In the genomic region with DNA sequence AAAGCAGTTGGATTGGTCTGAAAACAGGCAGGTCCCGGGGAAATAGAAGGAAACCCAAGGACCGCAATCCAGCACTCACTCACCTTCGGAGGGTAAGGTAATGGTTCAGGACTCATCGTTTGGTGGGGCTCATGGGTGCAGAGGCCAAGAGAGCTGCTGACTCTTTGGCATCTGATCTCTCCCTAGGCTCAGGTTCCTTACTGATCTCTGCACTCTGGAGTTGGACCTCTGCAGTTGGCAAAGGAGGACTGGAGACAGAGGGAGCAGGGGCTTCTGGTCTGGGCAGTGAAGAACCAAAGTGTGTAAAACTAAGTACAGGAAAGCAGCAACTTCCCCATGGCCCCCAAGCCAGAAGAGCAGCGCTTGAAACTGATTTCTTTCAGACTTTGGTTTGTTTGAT, we compare ENCODE assay signal across 26 mouse cellular contexts. TPM values are rescaled to one million over a fixed set of nuclear protein-coding genes. Genes with fewer than 3 reads are reported as not detected.
DNase-seq lines count a peak whose midpoint lies in the region; ATAC-seq and TF ChIP-seq lines count a peak whose summit lies in the region.
"Had no signal": no experiment of that assay in that cellular context is flagged by ENCODE, and none has a peak within 500 bp of the region (broad histone marks: within the 10 kb centered on the region; RNA-seq: fewer than 3 reads in every experiment).

No protein-coding gene starts in this region.

- H3K9ac ChIP-seq in hindbrain, embryonic 13.5 days, result peak overlapping the region; percentile 19; the same call in 1 of the 2 replicates
- no peak overlapping the region for H3K9ac ChIP-seq in hindbrain, embryonic 16.5 days (ENCODE audit: low read depth, low read length)
- H3K9ac ChIP-seq in limb, embryonic 13.5 days, result 0 out of 2 replicates have a peak overlapping the region, but pooled peaks have one; percentile 26
- no peak overlapping the region for H3K9ac ChIP-seq in stomach, postnatal 0 days (ENCODE audit: low read length)
- H3K9ac ChIP-seq: embryonic facial prominence, embryonic 15.5 days; forebrain, embryonic 12.5 days; heart, embryonic 15.5 days; liver, embryonic 13.5 days; midbrain, embryonic 12.5 days had no signal

- no peak overlapping the region for H3K27ac ChIP-seq in hindbrain, embryonic 13.5 days
- no peak overlapping the region for H3K27ac ChIP-seq in hindbrain, embryonic 16.5 days (ENCODE audit: low read depth, low read length)
- H3K27ac ChIP-seq in limb, embryonic 13.5 days, result no peak overlapping the region
- H3K27ac ChIP-seq in limb, embryonic 10.5 days, result no peak overlapping the region
- H3K27ac ChIP-seq in stomach, postnatal 0 days (replicated peaks), result 0 out of 2 replicates have a peak overlapping the region, but pooled peaks have one; percentile 8
- H3K27ac ChIP-seq: embryonic facial prominence, embryonic 10.5 days; embryonic facial prominence, embryonic 15.5 days; forebrain, embryonic 12.5 days; heart, embryonic 15.5 days; layer of hippocampus, adult 2 months; left cerebral cortex, adult 2 months; liver, embryonic 13.5 days; midbrain, embryonic 12.5 days had no signal

- peaks cover 15% of the 10 kb centered on the region for H3K4me1 ChIP-seq in hindbrain, embryonic 13.5 days (replicated peaks)
- peaks cover 11% of the 10 kb centered on the region for H3K4me1 ChIP-seq in hindbrain, embryonic 16.5 days (ENCODE audit: control insufficient read depth, insufficient read depth, low read depth, low read length)
- peaks cover 13% of the 10 kb centered on the region for H3K4me1 ChIP-seq in limb, embryonic 13.5 days
- peaks cover 24% of the 10 kb centered on the region for H3K4me1 ChIP-seq in limb, embryonic 10.5 days
- H3K4me1 ChIP-seq in stomach, postnatal 0 days (replicated peaks; ENCODE audit: control insufficient read depth, insufficient read depth), result peaks cover 4% of the 10 kb centered on the region

- H3K4me2 ChIP-seq in hindbrain, embryonic 13.5 days, result no peak overlapping the region
- no peak overlapping the region for H3K4me2 ChIP-seq in hindbrain, embryonic 16.5 days (ENCODE audit: low read length)
- H3K4me2 ChIP-seq in limb, embryonic 13.5 days (replicated peaks), result no peak overlapping the region
- H3K4me2 ChIP-seq in stomach, postnatal 0 days (replicated peaks; ENCODE audit: low read depth), result no peak overlapping the region
- H3K4me2 ChIP-seq: embryonic facial prominence, embryonic 15.5 days; forebrain, embryonic 12.5 days; heart, embryonic 15.5 days; liver, embryonic 13.5 days; midbrain, embryonic 12.5 days had no signal

- no peak for TF ChIP-seq EP300 in stomach, postnatal 0 days (optimal IDR thresholded peaks at IDR 0.05)

- H3K4me3 ChIP-seq in hindbrain, embryonic 13.5 days, result no peak overlapping the region
- no peak overlapping the region for H3K4me3 ChIP-seq in hindbrain, embryonic 16.5 days (ENCODE audit: low read length)
- no peak overlapping the region for H3K4me3 ChIP-seq in limb, embryonic 13.5 days
- no peak overlapping the region for H3K4me3 ChIP-seq in limb, embryonic 10.5 days
- no peak overlapping the region for H3K4me3 ChIP-seq in stomach, postnatal 0 days (ENCODE audit: low read depth, low read length)
- H3K4me3 ChIP-seq: embryonic facial prominence, embryonic 10.5 days; embryonic facial prominence, embryonic 15.5 days; forebrain, embryonic 12.5 days; heart, embryonic 15.5 days; layer of hippocampus, adult 2 months; left cerebral cortex, adult 2 months; liver, embryonic 13.5 days; megakaryocyte, embryonic 14.5 days; midbrain, embryonic 12.5 days had no signal

- TF ChIP-seq CTCF in stomach, postnatal 0 days (IDR thresholded peaks at IDR 0.05; ENCODE audit: low read depth), result no peak

- no peaks in the 10 kb centered on the region for H3K9me3 ChIP-seq in hindbrain, embryonic 13.5 days
- no peaks in the 10 kb centered on the region for H3K9me3 ChIP-seq in hindbrain, embryonic 16.5 days (ENCODE audit: control insufficient read depth, low read length)
- H3K9me3 ChIP-seq in limb, embryonic 13.5 days, result no peaks in the 10 kb centered on the region
- no peaks in the 10 kb centered on the region for H3K9me3 ChIP-seq in limb, embryonic 10.5 days (replicated peaks)
- no peaks in the 10 kb centered on the region for H3K9me3 ChIP-seq in stomach, postnatal 0 days (ENCODE audit: control insufficient read depth, low read length)
- H3K9me3 ChIP-seq: embryonic facial prominence, embryonic 10.5 days; embryonic facial prominence, embryonic 15.5 days; forebrain, embryonic 12.5 days; heart, embryonic 15.5 days; liver, embryonic 13.5 days; megakaryocyte, embryonic 14.5 days; midbrain, embryonic 12.5 days had no signal

- no peak for DNase-seq in limb, embryonic 10.5 days (ENCODE audit: low spot score)
- peak; percentile 30 for DNase-seq in kidney, postnatal 14 days
- no peak for DNase-seq in stomach, postnatal 0 days (ENCODE audit: low spot score)
- DNase-seq: adrenal gland, postnatal 36 days; liver, embryonic 13.5 days; lung, adult 18-20 months; lung, postnatal 4 days; right cerebral cortex, postnatal 25 days; spleen, adult 18-20 months; thymus, adult 18-20 months; thymus, postnatal 25 days had no signal

- H3K36me3 ChIP-seq in hindbrain, embryonic 13.5 days, result peaks cover 27% of the 10 kb centered on the region
- peaks cover 5% of the 10 kb centered on the region; the same call in 1 of the 2 replicates for H3K36me3 ChIP-seq in hindbrain, embryonic 16.5 days (ENCODE audit: control insufficient read depth, insufficient read depth, low read length)
- peaks cover 38% of the 10 kb centered on the region for H3K36me3 ChIP-seq in limb, embryonic 13.5 days
- peaks cover 54% of the 10 kb centered on the region for H3K36me3 ChIP-seq in limb, embryonic 10.5 days
- peaks cover 2% of the 10 kb centered on the region; the same call in 1 of the 2 replicates for H3K36me3 ChIP-seq in stomach, postnatal 0 days (ENCODE audit: control insufficient read depth, insufficient read depth, low read length)

- ATAC-seq in hindbrain, embryonic 13.5 days (ENCODE audit: low FRiP score), result no peak
- ATAC-seq in hindbrain, embryonic 16.5 days, result no peak
- ATAC-seq in limb, embryonic 13.5 days (ENCODE audit: low FRiP score, low read depth), result no peak
- no peak for ATAC-seq in stomach, postnatal 0 days (ENCODE audit: low FRiP score, low TSS enrichment)
- ATAC-seq in activated CD4-positive, CD25-positive, alpha-beta regulatory T cell, adult 4 months, result no peak
- ATAC-seq: CD4-positive, CD25-positive, alpha-beta regulatory T cell, adult 4 months; intestine, embryonic 16.5 days; lung, postnatal 0 days had no signal

- H3K27me3 ChIP-seq in hindbrain, embryonic 13.5 days, result no peaks in the 10 kb centered on the region
- H3K27me3 ChIP-seq in hindbrain, embryonic 16.5 days (replicated peaks; ENCODE audit: control insufficient read depth, insufficient read depth, low read length), result no peaks in the 10 kb centered on the region
- no peaks in the 10 kb centered on the region for H3K27me3 ChIP-seq in limb, embryonic 13.5 days
- H3K27me3 ChIP-seq in limb, embryonic 10.5 days (ENCODE audit: low read depth, poor library complexity, severe bottlenecking), result no peaks in the 10 kb centered on the region
- no peaks in the 10 kb centered on the region for H3K27me3 ChIP-seq in stomach, postnatal 0 days (ENCODE audit: control insufficient read depth, insufficient read depth, low read length)
- H3K27me3 ChIP-seq: embryonic facial prominence, embryonic 15.5 days; forebrain, embryonic 12.5 days; heart, embryonic 15.5 days; liver, embryonic 13.5 days; megakaryocyte, embryonic 14.5 days; midbrain, embryonic 12.5 days had no signal

- WGBS in hindbrain, embryonic 13.5 days, result 91% methylated on average over 5 of the region's 5 CpGs
- WGBS in hindbrain, embryonic 16.5 days, result 89% methylated on average over 5 of the region's 5 CpGs
- 82% methylated on average over 5 of the region's 5 CpGs for WGBS in limb, embryonic 13.5 days
- 85% methylated on average over 5 of the region's 5 CpGs for WGBS in limb, embryonic 10.5 days
- 66% methylated on average over 5 of the region's 5 CpGs for WGBS in stomach, postnatal 0 days

RNA-seq across cellular contexts. Expression of gene Scnm1, which starts 3.7 kb away (rescaled TPM):
- polyA plus RNA-seq in hindbrain, embryonic 13.5 days (2015; fragmentation: Nextera tagmentation; extraction: Ambion mirVana), result 95.9 and 97.1 TPM in 2 replicates
- polyA plus RNA-seq in hindbrain, embryonic 16.5 days (2015; fragmentation: Nextera tagmentation; extraction: Ambion mirVana), result 83.2 and 83.6 TPM in 2 replicates
- polyA plus RNA-seq in limb, embryonic 13.5 days (2015; fragmentation: Nextera tagmentation; extraction: Ambion mirVana), result 82.4 and 84.4 TPM in 2 replicates
- polyA plus RNA-seq in limb, embryonic 10.5 days (2016; fragmentation: Nextera tagmentation; extraction: Ambion mirVana), result 74.1 and 79.7 TPM in 2 replicates
- polyA plus RNA-seq in stomach, postnatal 0 days (2015; fragmentation: Nextera tagmentation; extraction: Ambion mirVana), result 39.5 and 42.9 TPM in 2 replicates
- polyA plus RNA-seq in activated CD4-positive, CD25-positive, alpha-beta regulatory T cell, adult 4 months (2017; shearing (Covaris generic)), result 10 to 100 TPM; 67.2 to 99.2 TPM

RNA-seq across cellular contexts. Expression of gene Lysmd1, which starts 3.8 kb away (rescaled TPM):
- 36.8 and 38.4 TPM in 2 replicates for polyA plus RNA-seq in hindbrain, embryonic 13.5 days (2015; fragmentation: Nextera tagmentation; extraction: Ambion mirVana)
- polyA plus RNA-seq in hindbrain, embryonic 16.5 days (2015; fragmentation: Nextera tagmentation; extraction: Ambion mirVana), result 51.9 and 52.3 TPM in 2 replicates
- 19.1 and 19.6 TPM in 2 replicates for polyA plus RNA-seq in limb, embryonic 13.5 days (2015; fragmentation: Nextera tagmentation; extraction: Ambion mirVana)
- polyA plus RNA-seq in limb, embryonic 10.5 days (2016; fragmentation: Nextera tagmentation; extraction: Ambion mirVana), result 12.6 and 16.2 TPM in 2 replicates
- polyA plus RNA-seq in stomach, postnatal 0 days (2015; fragmentation: Nextera tagmentation; extraction: Ambion mirVana), result 9.6 and 10.1 TPM in 2 replicates
- 10 to 100 TPM; 21.1 to 22.9 TPM for polyA plus RNA-seq in activated CD4-positive, CD25-positive, alpha-beta regulatory T cell, adult 4 months (2017; shearing (Covaris generic))

RNA-seq across cellular contexts. Expression of gene Tmod4, which starts 5.8 kb away (rescaled TPM):
- polyA plus RNA-seq in hindbrain, embryonic 13.5 days (2015; fragmentation: Nextera tagmentation; extraction: Ambion mirVana), result 0.99 and 1.5 TPM in 2 replicates
- polyA plus RNA-seq in hindbrain, embryonic 16.5 days (2015; fragmentation: Nextera tagmentation; extraction: Ambion mirVana), result 0.98 and 1.7 TPM in 2 replicates
- polyA plus RNA-seq in limb, embryonic 13.5 days (2015; fragmentation: Nextera tagmentation; extraction: Ambion mirVana), result 1.9 and 2.5 TPM in 2 replicates
- polyA plus RNA-seq in limb, embryonic 10.5 days (2016; fragmentation: Nextera tagmentation; extraction: Ambion mirVana), result 1.2 and 1.4 TPM in 2 replicates
- 0.70 and 1.0 TPM in 2 replicates for polyA plus RNA-seq in stomach, postnatal 0 days (2015; fragmentation: Nextera tagmentation; extraction: Ambion mirVana)
- 1 to 10 TPM; 2.5 to 3.7 TPM for polyA plus RNA-seq in activated CD4-positive, CD25-positive, alpha-beta regulatory T cell, adult 4 months (2017; shearing (Covaris generic))

RNA-seq across cellular contexts. Expression of gene Tnfaip8l2, which starts 12.1 kb away (rescaled TPM):
- 2.8 and 3.1 TPM in 2 replicates for polyA plus RNA-seq in hindbrain, embryonic 13.5 days (2015; fragmentation: Nextera tagmentation; extraction: Ambion mirVana)
- polyA plus RNA-seq in hindbrain, embryonic 16.5 days (2015; fragmentation: Nextera tagmentation; extraction: Ambion mirVana), result 3.0 and 3.3 TPM in 2 replicates
- polyA plus RNA-seq in limb, embryonic 13.5 days (2015; fragmentation: Nextera tagmentation; extraction: Ambion mirVana), result 2.6 and 3.1 TPM in 2 replicates
- 0.35 and 1.9 TPM in 2 replicates for polyA plus RNA-seq in limb, embryonic 10.5 days (2016; fragmentation: Nextera tagmentation; extraction: Ambion mirVana)
- 5.0 and 5.3 TPM in 2 replicates for polyA plus RNA-seq in stomach, postnatal 0 days (2015; fragmentation: Nextera tagmentation; extraction: Ambion mirVana)
- 100 to 1,000 TPM; 216 to 232 TPM for polyA plus RNA-seq in activated CD4-positive, CD25-positive, alpha-beta regulatory T cell, adult 4 months (2017; shearing (Covaris generic))

RNA-seq across cellular contexts. Expression of gene Vps72, which starts 19.3 kb away (rescaled TPM):
- 219 and 221 TPM in 2 replicates for polyA plus RNA-seq in hindbrain, embryonic 13.5 days (2015; fragmentation: Nextera tagmentation; extraction: Ambion mirVana)
- 142 and 158 TPM in 2 replicates for polyA plus RNA-seq in hindbrain, embryonic 16.5 days (2015; fragmentation: Nextera tagmentation; extraction: Ambion mirVana)
- 216 and 217 TPM in 2 replicates for polyA plus RNA-seq in limb, embryonic 13.5 days (2015; fragmentation: Nextera tagmentation; extraction: Ambion mirVana)
- 297 and 327 TPM in 2 replicates for polyA plus RNA-seq in limb, embryonic 10.5 days (2016; fragmentation: Nextera tagmentation; extraction: Ambion mirVana)
- 60.8 and 65.9 TPM in 2 replicates for polyA plus RNA-seq in stomach, postnatal 0 days (2015; fragmentation: Nextera tagmentation; extraction: Ambion mirVana)
- polyA plus RNA-seq in activated CD4-positive, CD25-positive, alpha-beta regulatory T cell, adult 4 months (2017; shearing (Covaris generic)), result 10 to 100 TPM; 64.5 to 64.8 TPM

Comparison
In these comparisons a context has a peak if more than half of its experiments do, and no peak if none do; other contexts are left out.
1. H3K9ac ChIP-seq: peak in hindbrain, embryonic 13.5 days (single experiment) and limb, embryonic 13.5 days (single experiment); none in hindbrain, embryonic 16.5 days (single experiment) and stomach, postnatal 0 days (single experiment).